In the genomic region with DNA sequence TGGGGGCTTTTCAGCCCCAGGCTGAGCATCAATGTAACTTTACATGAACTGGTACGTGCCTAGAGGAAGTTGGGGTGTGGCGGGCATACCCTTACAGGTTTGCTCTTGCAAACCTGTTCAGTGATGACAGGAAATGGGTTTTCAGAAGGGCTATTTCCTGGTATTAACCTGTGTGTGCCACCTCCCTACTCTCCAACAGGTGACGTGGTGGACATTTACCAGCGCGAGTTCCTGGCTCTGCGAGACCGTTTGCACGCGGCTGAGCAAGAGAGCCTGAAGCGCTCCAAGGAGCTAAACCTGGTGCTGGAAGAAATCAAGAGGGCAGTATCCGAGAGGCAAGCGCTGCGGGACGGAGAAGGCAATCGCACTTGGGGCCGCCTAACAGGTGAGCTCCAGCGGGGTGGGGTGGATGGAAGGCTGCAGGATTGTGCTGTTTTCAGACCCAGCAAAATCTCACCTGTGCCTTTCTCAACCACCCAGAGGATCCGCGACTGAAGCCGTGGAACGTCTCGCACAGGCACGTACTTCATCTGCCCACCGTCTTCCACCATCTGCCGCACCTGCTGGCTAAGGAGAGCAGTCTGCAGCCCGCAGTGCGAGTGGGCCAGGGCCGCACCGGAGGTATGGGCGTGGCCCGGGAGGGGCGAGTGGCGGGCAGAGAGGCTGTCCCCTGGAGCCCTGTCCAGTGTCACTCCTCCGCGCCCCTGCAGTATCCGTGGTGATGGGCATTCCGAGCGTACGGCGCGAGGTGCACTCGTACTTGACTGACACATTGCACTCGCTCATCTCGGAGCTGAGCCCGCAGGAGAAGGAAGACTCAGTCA, we compare ENCODE assay signal across 8 mouse cellular contexts. TPM values are rescaled to one million over a fixed set of nuclear protein-coding genes. Genes with fewer than 3 reads are reported as not detected.
DNase-seq lines count a peak whose midpoint lies in the region; TF ChIP-seq lines count a peak whose summit lies in the region.

No protein-coding gene starts in this region.

- no peak for TF ChIP-seq CTCF in testis, adult 2 months (IDR thresholded peaks at IDR 0.05; ENCODE audit: control insufficient read depth, insufficient read depth, insufficient replicate concordance, low read depth, low read length)

- H3K27ac ChIP-seq in testis, adult 2 months (ENCODE audit: control insufficient read depth, insufficient read depth, low read depth, low read length) = no peak overlapping the region

- H3K36me3 ChIP-seq in testis, adult 2 months (ENCODE audit: control insufficient read depth, insufficient read depth, low read length) = no peaks in the 10 kb centered on the region

- H3K4me1 ChIP-seq in testis, adult 2 months (ENCODE audit: control insufficient read depth, insufficient read depth, low read length) = peaks cover 21% of the 10 kb centered on the region

- H3K4me3 ChIP-seq in testis, adult 2 months (ENCODE audit: control insufficient read depth, low read depth, low read length) = peak overlapping the region; percentile 53

- peak; percentile 65 for DNase-seq in cerebellum, adult 9-11 months
- no peak for DNase-seq in cerebellum, postnatal 36 days
- DNase-seq in testis, postnatal 14 days (ENCODE audit: low spot score) = no peak
- peak; percentile 22 for DNase-seq in liver
- no peak for DNase-seq in right cerebral cortex, postnatal 4 days
- DNase-seq in retina, postnatal 1 day = no peak
- DNase-seq in gastrocnemius, postnatal 4 days (ENCODE audit: low spot score in 2 of 2) = no peak

- TF ChIP-seq POLR2A in testis, adult 2 months (IDR thresholded peaks at IDR 0.05; ENCODE audit: control insufficient read depth, low read depth, low read length) = no peak

- no peaks in the 10 kb centered on the region for H3K27me3 ChIP-seq in testis, adult 2 months (ENCODE audit: control insufficient read depth, insufficient read depth, low read length)

RNA-seq across cellular contexts. Expression of gene Ltc4s, which starts 7.7 kb away (rescaled TPM):
- polyA plus RNA-seq in testis, adult 2 months (2012; rRNA removed) = 11.0 and 15.5 TPM in 2 replicates
- 1 to 10 TPM; 5.7 to 7.3 TPM for total RNA-seq in gastrocnemius, postnatal 4 days (2021)

RNA-seq across cellular contexts. Expression of gene Mgat4b, which starts 20.0 kb away (rescaled TPM):
- 19.5 and 20.8 TPM in 2 replicates for polyA plus RNA-seq in testis, adult 2 months (2012; rRNA removed)
- 10 to 100 TPM; 37.0 to 40.1 TPM for total RNA-seq in gastrocnemius, postnatal 4 days (2021)

RNA-seq across cellular contexts. Expression of gene Sqstm1, which starts 20.1 kb away (rescaled TPM):
- 43.2 and 46.7 TPM in 2 replicates for polyA plus RNA-seq in testis, adult 2 months (2012; rRNA removed)
- 100 to 1,000 TPM; 204 to 225 TPM for total RNA-seq in gastrocnemius, postnatal 4 days (2021)

RNA-seq across cellular contexts. Expression of gene Mrnip, which starts 56.4 kb away (rescaled TPM):
- 30.4 and 39.1 TPM in 2 replicates for polyA plus RNA-seq in testis, adult 2 months (2012; rRNA removed)
- 1 to 10 TPM; 9.7 to 9.8 TPM for total RNA-seq in gastrocnemius, postnatal 4 days (2021)

Comparison
In these comparisons a context has a peak if more than half of its experiments do, and no peak if none do; other contexts are left out.
1. DNase-seq: peak in cerebellum, adult 9-11 months (single experiment) and liver (single experiment); none in cerebellum, postnatal 36 days (0 of 2), testis, postnatal 14 days (single experiment), right cerebral cortex, postnatal 4 days (single experiment), retina, postnatal 1 day (single experiment) and gastrocnemius, postnatal 4 days (0 of 2).